Mouse (Mus musculus): ENCODE results near the gene Srsf12.

Gene Srsf12

DNA sequence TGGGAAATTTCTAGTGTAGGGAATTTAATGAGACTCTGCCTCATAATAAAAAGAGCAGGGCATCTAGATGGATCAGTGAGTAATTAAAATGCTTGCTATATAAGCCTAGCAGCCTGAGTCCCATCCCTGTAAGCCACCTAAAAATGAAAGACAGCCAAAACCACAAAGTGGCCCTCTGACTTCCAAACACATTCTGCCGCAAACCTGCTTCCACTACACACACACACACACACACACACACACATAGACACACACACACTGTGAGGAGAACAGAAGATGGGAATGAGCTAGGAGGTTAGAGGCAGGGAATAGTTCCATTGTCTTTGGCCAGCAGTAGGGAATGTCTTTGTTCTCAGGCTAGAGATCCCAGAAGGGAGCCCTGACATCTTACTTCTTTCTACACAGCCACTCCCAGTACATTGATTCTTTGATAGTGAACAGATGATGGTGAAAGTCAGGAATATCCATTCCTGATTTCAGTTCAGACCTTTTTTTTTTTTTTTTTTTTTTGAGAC is 41.0 kb downstream of the Srsf12 start:
- no peak for DNase-seq

DNA sequence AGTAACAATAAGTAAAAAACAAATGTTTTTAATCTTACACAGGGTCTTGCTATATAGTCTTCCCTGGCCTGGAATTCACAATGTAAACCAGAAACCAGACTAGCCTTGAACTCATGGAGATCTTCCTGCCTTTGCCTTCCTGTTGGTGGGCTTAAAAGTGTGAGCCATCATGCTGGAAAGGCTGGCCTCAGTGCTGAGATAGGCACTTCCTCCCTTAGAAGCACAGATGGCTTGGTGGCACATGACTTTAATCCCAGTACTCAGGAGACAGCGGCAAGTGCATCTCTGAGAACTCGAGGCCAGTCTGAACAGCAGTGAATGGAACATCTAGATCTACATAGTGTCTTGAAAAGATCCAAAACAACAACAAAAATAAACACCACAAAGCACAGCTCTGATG is 42.1 kb downstream of the Srsf12 start:
- no peak for DNase-seq

GRCm38 (mm10) chr4:33254706-33255105 is 45.9 kb downstream of the Srsf12 start:
- no peak for DNase-seq

DNA sequence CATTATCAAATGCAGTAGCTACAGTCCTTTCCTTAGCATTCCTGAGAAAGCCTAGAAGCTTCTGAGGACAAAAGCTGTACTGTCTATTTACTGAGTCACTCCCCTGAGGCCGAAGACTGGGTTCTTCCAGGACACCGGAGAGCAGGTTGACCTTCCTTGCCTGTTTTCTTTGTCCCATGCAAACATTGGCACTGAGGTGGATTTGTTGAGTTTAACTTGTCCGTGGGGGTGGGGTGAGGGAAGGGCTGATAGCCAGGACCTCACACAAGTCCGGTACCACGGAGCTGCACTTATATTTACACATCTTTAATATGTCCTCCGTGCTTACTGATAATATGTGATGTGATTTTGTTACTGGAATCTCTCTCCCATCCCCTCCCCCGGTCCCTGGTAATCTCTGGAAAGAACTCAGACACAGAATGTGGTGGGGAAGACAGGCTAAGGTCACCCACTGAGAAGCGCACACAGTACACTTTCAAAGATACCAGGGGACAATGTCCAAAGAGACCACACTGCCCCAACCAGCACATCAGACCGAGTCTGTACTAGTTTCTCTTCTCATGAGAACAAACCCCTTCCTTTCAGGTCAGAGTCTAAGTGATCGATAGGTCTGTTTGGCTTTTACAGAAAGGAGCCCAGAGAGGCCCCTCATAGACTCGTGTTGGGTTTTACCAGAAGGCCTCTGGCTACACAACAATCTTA is 48.6 kb downstream of the Srsf12 start:
- no peak for DNase-seq

DNA sequence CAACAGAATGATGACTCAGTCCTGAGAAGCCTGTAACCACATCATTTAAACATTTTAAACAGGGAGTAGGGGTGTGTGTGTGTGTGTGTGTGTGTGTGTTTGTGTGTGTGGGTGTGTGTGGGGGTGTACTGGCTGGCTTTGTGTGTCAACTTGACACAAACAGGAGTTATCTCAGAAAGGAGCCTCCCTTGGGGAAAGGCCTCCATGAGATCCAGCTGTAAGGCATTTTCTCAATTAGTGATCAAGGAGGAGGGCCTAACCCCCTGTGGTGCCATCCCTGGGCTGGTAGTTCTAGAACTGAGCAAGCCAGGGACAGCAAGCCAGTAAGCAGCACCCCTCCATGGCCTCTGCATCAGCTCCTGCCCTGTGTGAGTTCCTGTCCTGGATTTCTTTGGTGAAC is 51.5 kb downstream of the Srsf12 start:
- no peak for DNase-seq

GRCm38 (mm10) chr4:33261311-33261753 is 52.5 kb downstream of the Srsf12 start:
- peak; percentile 82 for DNase-seq

GRCm38 (mm10) chr4:33262897-33263296 is 54.1 kb downstream of the Srsf12 start:
- DNase-seq, result no peak

DNA sequence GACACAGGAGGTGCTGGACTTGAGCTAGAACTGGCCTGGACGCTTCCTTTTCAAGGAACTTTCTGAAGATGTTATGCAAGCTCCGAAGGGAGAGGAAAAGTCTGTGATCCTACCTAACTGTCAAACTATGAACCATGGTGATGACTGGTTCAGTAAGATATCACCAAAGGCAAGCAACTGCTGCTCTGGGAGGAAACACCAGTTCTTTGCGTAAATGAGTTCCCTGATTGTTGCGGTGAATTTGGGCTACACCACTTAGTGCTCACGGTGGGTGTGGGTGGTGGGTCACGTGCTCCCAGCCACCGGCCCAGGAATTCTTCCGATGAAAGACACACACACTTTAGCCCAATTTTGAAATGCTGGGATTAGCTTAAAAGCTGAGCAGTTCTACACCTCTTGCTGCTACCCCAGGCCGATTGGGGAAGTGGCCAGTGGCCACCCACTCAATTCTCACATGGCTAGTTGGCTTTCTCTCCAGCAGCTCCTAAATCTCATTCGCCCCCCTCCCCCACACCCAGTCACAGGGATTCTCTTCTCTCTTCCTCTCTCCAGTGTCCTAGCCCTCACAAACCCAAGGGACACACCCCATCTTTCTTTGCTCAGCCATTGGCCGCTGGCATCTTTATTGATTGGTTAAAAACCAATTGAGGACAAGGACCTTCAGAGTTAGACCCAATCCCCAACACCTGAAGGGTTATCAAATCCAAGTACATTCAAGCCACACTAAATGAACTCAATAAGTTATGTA is 56.4 kb downstream of the Srsf12 start:
- DNase-seq, result no peak

DNA sequence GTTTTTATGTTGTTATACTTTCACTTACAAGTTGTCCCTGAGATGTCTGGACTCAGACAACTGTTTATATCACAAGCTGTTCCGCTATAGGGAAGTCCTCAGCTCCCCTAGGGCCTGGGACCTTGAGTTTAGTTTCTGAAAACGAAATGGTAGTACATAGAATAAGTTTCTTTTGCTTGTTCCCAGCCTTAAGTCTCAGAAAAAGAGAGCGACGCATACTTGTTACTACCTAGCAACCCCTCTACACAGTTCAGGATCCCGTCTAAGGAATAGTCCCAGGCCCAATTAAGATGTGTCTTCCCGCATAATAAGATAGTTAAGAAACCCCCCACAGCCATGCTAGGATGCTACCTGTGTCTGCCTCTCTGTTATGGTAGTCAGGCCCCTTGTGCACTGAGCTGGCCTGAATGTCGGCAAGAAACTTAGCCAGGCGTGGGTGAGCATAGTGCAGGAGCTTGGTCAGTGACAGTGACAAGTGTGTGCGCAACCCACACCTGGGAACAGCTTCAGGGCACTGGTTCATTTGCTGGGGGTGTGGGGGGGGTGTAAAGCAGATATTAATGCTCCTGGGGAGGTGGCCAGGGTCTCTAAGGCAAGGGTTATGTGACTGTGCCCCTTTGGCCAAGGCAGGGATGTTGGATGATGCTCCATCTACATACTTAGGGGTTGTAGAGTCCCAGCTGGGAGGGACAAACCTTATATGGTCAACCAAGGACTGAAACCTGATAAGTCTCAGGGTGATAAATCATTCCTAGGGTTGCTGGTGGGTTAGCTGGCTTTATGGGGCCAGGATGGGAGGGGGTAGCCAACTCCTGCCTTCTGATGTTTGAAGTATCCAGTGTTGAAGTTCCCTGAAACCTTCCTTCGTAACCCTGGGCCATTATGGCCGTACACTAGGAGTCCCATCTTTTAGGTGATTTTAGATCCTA is 61.9 kb downstream of the Srsf12 start:
- DNase-seq, result no peak

DNA sequence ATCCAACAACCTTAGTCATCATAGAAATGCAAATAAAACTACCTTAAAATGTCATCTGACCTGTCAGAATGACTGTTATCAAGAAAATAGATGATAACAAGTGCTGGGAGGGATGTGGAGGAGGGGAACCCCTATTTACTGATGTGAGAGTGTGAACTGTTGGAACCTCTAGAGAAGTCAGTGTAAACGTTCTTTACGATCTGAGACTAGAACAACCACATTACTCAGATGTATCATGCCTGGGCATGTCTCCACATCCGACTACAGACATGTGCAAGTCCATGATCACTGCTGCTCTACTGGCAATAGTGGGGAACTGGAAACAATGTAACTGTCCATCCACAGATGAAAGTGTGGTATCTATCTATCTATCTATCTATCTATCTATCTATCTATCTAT is 64.6 kb downstream of the Srsf12 start:
- no peak for DNase-seq

GRCm38 (mm10) chr4:33281891-33282685 is 73.3 kb downstream of the Srsf12 start:
- no peak for DNase-seq
